Mouse (Mus musculus) ES-Bruce4 (cell line): ENCODE results near the gene Gcc1. TPM values are rescaled to one million over a fixed set of nuclear protein-coding genes. Genes with fewer than 3 reads are reported as not detected.

Experiments
- H3K27ac ChIP-seq: 2 replicates; pipeline ENCODE4 v1.5.1; 2012; ENCODE audit warnings: low read length, inconsistent platforms; ENCODE audit not compliant: insufficient read depth
- H3K27me3 ChIP-seq: 2 replicates; pipeline ENCODE4 v1.6.1; 2012; ENCODE audit warnings: mild to moderate bottlenecking, low read length, inconsistent platforms; ENCODE audit not compliant: control insufficient read depth, poor library complexity, insufficient read depth, severe bottlenecking
- H3K36me3 ChIP-seq: 2 replicates; pipeline ENCODE4 v1.6.1; 2012; ENCODE audit warnings: inconsistent platforms, mild to moderate bottlenecking, low read length, moderate library complexity; ENCODE audit not compliant: control insufficient read depth, poor library complexity, insufficient read depth, severe bottlenecking
- H3K4me1 ChIP-seq: one replicate; pipeline ENCODE4 v1.8.1; 2011; ENCODE audit warnings: low read length; ENCODE audit not compliant: control insufficient read depth, insufficient read depth
- H3K4me3 ChIP-seq: 2 replicates; pipeline ENCODE4 v1.5.1; 2011; ENCODE audit warnings: low read depth, mild to moderate bottlenecking, low read length
- H3K9ac ChIP-seq: 2 replicates; pipeline ENCODE4 v1.6.1; 2012; ENCODE audit warnings: low read depth, mild to moderate bottlenecking, inconsistent platforms; ENCODE audit not compliant: poor library complexity, severe bottlenecking
- H3K9me3 ChIP-seq: replicated peaks from 2 replicates; pipeline ENCODE4 v1.6.1; 2012; ENCODE audit warnings: mild to moderate bottlenecking, low read length, inconsistent platforms; ENCODE audit not compliant: control insufficient read depth, poor library complexity, insufficient read depth, severe bottlenecking
- CTCF ChIP-seq: IDR thresholded peaks from one replicate; pipeline ENCODE4 v1.8.1; 2011; ENCODE audit warnings: low read depth, low read length
- EP300 ChIP-seq: IDR thresholded peaks from 2 replicates; pipeline ENCODE4 v1.6.1; 2011; ENCODE audit warnings: low read depth, low read length; ENCODE audit not compliant: insufficient read depth
- POLR2A ChIP-seq: IDR thresholded peaks from one replicate; pipeline ENCODE4 v1.8.1; 2011; ENCODE audit warnings: low read length; ENCODE audit not compliant: insufficient read depth
- polyA plus RNA-seq: library from polyadenylated mRNA; stranded (reverse); fragments of >200 nt; gene quantifications from 2 replicates; pipeline ENCODE4 v1.2.4, GENCODE M21; 2011; ENCODE audit warnings: low read depth; ENCODE audit not compliant: missing spikeins, insufficient read depth, insufficient read length

Gene Gcc1
- 9.2 and 10.2 TPM in 2 replicates for polyA plus RNA-seq

- Histone ChIP-seq H3K27ac (no peak within 1 kb of the TSS), H3K27me3 (no peaks in the 10 kb centered on the region), H3K4me3 (no peak within 1 kb of the TSS), H3K9me3 (no peaks in the 10 kb centered on the region), H3K4me1 (no peaks in the 10 kb centered on the region), H3K36me3 (peaks cover 5% of the 10 kb centered on the region; the same call in 1 of the 2 replicates), H3K9ac (no peak within 1 kb of the TSS)
- no peak for TF ChIP-seq CTCF
- TF ChIP-seq EP300 = no peak
- no peak for TF ChIP-seq POLR2A
These were observed at the start of gene Gcc1 for GRCm38 (mm10) chr6:28428290-28428689. Gene Gcc1, minus strand, starts transcription at chr6:28428390.

- no peak within 1 kb of the TSS for H3K4me3 ChIP-seq
- no peak within 1 kb of the TSS for H3K9ac ChIP-seq
- H3K27me3 ChIP-seq = no peaks in the 10 kb centered on the region
- H3K4me1 ChIP-seq = no peaks in the 10 kb centered on the region
- no peak within 1 kb of the TSS for H3K27ac ChIP-seq
- no peak for TF ChIP-seq POLR2A
- no peak for TF ChIP-seq EP300
- no peak for TF ChIP-seq CTCF
- no peaks in the 10 kb centered on the region for H3K9me3 ChIP-seq
- no peaks in the 10 kb centered on the region for H3K36me3 ChIP-seq
These were observed 46.6 kb upstream of the Gcc1 start, which contains the start of gene Snd1 for GRCm38 (mm10) chr6:28474839-28475238. Gene Snd1, plus strand, starts transcription at chr6:28475139.

- Histone ChIP-seq H3K27ac (no peak overlapping the region), H3K4me3 (no peak overlapping the region), H3K9ac (no peak overlapping the region), H3K9me3 (no peaks in the 10 kb centered on the region), H3K4me1 (no peaks in the 10 kb centered on the region), H3K36me3 (no peaks in the 10 kb centered on the region), H3K27me3 (no peaks in the 10 kb centered on the region)
- no peak for TF ChIP-seq EP300
These were observed 46.0 kb upstream of the Gcc1 start for GRCm38 (mm10) chr6:28474211-28474610.

GRCm38 (mm10) chr6:28471284-28472035, 43.3 kb upstream of the Gcc1 start:
- no peaks in the 10 kb centered on the region for H3K9me3 ChIP-seq
- H3K36me3 ChIP-seq = no peaks in the 10 kb centered on the region
- H3K27ac ChIP-seq = no peak overlapping the region
- TF ChIP-seq CTCF = no peak
- H3K9ac ChIP-seq = no peak overlapping the region
- H3K4me3 ChIP-seq = no peak overlapping the region
- H3K4me1 ChIP-seq = no peaks in the 10 kb centered on the region
- no peaks in the 10 kb centered on the region for H3K27me3 ChIP-seq

- no peaks in the 10 kb centered on the region for H3K9me3 ChIP-seq
- no peak overlapping the region for H3K27ac ChIP-seq
- no peak overlapping the region for H3K4me3 ChIP-seq
- no peak for TF ChIP-seq EP300
- no peak for TF ChIP-seq POLR2A
- TF ChIP-seq CTCF = no peak
- no peaks in the 10 kb centered on the region for H3K36me3 ChIP-seq
- H3K27me3 ChIP-seq = no peaks in the 10 kb centered on the region
- H3K9ac ChIP-seq = no peak overlapping the region
- no peaks in the 10 kb centered on the region for H3K4me1 ChIP-seq
These were observed 42.4 kb upstream of the Gcc1 start for GRCm38 (mm10) chr6:28470621-28471020.

GRCm38 (mm10) chr6:28470017-28470602, 41.9 kb upstream of the Gcc1 start:
- H3K9me3 ChIP-seq = no peaks in the 10 kb centered on the region
- H3K4me3 ChIP-seq = no peak overlapping the region
- H3K27ac ChIP-seq = no peak overlapping the region
- no peak overlapping the region for H3K9ac ChIP-seq
- H3K27me3 ChIP-seq = no peaks in the 10 kb centered on the region
- H3K36me3 ChIP-seq = no peaks in the 10 kb centered on the region
- TF ChIP-seq POLR2A (no peak), CTCF (no peak), EP300 (no peak)
- H3K4me1 ChIP-seq = no peaks in the 10 kb centered on the region
